Mouse (Mus musculus): ENCODE data around the gene Mrps2. TPM values are rescaled to one million over a fixed set of nuclear protein-coding genes. Genes with fewer than 3 reads are reported as not detected.
"Not testable (repeated sequence)": the region's sequence is repeated elsewhere in the genome, so short reads cannot be mapped to it uniquely, and the experiment has no call there.

Mrps2 gene
- polyA plus RNA-seq, 1 experiment from 2014 or later: 70.3 TPM

DNA sequence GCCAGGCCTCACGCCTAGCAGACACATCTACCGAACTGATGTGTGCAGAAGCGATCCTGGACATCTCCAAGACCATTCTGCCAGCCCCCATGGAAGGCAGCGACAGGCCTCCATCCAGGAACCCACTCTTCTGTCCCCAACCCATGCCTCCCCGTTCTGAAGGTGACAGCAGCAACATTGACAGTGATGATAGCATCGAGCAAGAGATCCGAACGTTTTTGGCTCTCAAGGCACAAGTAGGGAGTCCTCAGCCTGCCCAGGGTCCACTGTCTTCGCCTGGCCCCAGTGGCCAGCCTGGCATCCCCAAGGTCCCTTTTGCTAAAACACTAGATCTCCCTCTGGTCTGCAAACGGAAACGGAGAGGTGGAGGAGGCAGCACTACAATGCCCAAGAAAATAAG, 16.2 kb upstream of the Mrps2 start:
- H3K36me3 ChIP-seq: peaks cover 48% of the 10 kb centered on the region
- 91% methylated on average over 11 of the region's 11 CpGs for WGBS
- peaks cover 16% of the 10 kb centered on the region for H3K4me1 ChIP-seq
- H3K4me3 ChIP-seq: no peak overlapping the region
- no peaks in the 10 kb centered on the region for H3K9me3 ChIP-seq (replicated peaks)
- no peak for DNase-seq (ENCODE audit: low spot score)
- peaks cover 16% of the 10 kb centered on the region for H3K27me3 ChIP-seq (ENCODE audit: low read depth, poor library complexity, severe bottlenecking)
- no peak overlapping the region for H3K27ac ChIP-seq

DNA sequence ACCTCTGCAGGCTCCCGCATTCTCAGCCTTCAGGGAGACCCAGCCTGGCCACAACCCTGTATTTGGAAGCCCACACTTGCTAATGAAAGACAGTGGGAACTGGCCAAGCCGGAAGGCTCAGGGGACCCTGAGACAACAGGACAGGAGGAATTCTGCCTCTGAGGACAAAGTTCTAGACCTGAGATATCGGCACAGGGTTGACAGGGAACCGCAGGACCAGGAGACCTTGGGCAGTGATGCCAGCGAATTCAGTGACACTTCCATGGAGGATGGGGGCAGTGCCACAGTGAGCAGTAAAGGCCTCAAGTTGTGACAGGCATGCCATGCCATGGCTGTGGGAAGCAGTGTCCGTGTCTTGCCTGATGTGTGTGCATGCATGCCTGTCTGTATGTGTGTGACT, 14.3 kb upstream of the Mrps2 start:
- H3K27me3 ChIP-seq (ENCODE audit: low read depth, poor library complexity, severe bottlenecking): 0 out of 2 replicates have a peak, but pooled peaks cover under 1% of the 10 kb centered on the region
- H3K36me3 ChIP-seq: peaks cover 48% of the 10 kb centered on the region
- H3K4me3 ChIP-seq: no peak overlapping the region
- no peaks in the 10 kb centered on the region for H3K9me3 ChIP-seq (replicated peaks)
- WGBS: 92% methylated on average over 6 of the region's 6 CpGs
- no peak for DNase-seq (ENCODE audit: low spot score)
- H3K4me1 ChIP-seq: no peaks in the 10 kb centered on the region
- H3K27ac ChIP-seq: no peak overlapping the region

DNA sequence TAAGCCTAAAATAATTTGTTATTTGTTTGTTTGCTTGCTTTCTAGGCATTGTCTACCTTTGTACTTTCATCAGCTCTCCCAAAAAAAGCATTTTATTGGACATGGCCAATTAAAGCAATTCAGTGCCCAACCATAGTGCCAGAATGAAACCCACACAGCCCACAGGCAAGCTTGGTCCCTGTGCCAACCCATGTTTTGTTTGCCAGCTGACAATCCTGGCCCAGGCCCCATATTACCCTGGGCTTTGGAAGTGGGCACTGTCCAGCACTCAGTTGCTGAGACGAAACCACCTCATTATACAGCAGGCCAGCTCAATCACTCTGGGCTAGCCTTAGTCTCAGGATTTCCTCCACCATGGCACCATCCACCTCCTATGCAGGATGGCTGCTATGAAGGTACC, 11.2 kb upstream of the Mrps2 start:
- no peaks in the 10 kb centered on the region for H3K9me3 ChIP-seq (replicated peaks)
- peaks cover 22% of the 10 kb centered on the region for H3K36me3 ChIP-seq
- no peak for DNase-seq (ENCODE audit: low spot score)
- no peak overlapping the region for H3K27ac ChIP-seq
- H3K4me3 ChIP-seq: no peak overlapping the region
- 81% methylated on average over 1 of the region's 1 CpGs for WGBS
- no peaks in the 10 kb centered on the region for H3K27me3 ChIP-seq (ENCODE audit: low read depth, poor library complexity, severe bottlenecking)
- no peaks in the 10 kb centered on the region for H3K4me1 ChIP-seq

DNA sequence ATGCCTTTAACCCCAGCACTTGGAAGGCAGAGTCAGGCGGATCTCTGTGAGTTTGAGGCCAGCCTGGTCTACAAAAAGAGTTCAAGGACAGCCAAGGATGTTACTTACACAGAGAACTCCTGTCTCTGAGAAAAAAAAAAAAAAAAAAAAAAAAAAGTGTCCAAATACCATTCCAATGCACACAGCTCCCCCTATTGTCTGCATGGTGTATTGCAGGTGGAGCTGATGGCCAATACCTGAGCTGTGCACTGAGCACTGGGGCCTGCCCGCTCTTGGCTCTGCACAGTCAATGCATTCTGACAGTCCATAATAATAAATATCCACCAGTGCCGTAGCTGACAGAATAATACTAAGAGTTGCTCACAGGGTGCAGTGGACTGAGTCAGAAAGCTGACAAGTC, 3.9 kb upstream of the Mrps2 start:
- H3K4me3 ChIP-seq: no peak overlapping the region
- peak; percentile 71 for DNase-seq (ENCODE audit: low spot score)
- H3K27me3 ChIP-seq (ENCODE audit: low read depth, poor library complexity, severe bottlenecking): peaks cover 18% of the 10 kb centered on the region
- H3K27ac ChIP-seq: no peak overlapping the region
- peaks cover 27% of the 10 kb centered on the region for H3K4me1 ChIP-seq
- H3K9me3 ChIP-seq (replicated peaks): no peaks in the 10 kb centered on the region
- peaks cover 2% of the 10 kb centered on the region for H3K36me3 ChIP-seq
- 44% methylated on average over 3 of the region's 3 CpGs for WGBS

DNA sequence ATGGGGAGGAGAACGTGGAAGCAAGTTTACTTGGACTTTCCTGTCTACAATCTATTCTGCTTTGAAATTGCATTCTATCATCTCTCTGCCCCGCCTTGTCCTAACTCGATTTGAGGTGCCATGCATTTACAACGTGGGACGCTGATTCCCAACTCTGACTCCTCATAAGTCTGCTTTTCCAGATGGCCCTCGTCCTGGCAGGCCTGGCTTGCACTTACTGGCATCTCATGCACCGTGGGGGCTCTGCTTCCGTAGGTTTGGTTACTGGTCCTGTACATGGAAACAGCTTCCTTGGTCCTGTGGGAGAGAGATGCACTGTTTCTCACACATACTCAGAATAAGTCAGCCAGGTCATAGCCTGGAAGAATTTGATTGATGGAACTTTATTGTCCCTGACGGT, 2.9 kb upstream of the Mrps2 start:
- DNase-seq (ENCODE audit: low spot score): no peak
- peaks cover 12% of the 10 kb centered on the region for H3K36me3 ChIP-seq
- no peak overlapping the region for H3K4me3 ChIP-seq
- H3K9me3 ChIP-seq (replicated peaks): no peaks in the 10 kb centered on the region
- H3K27me3 ChIP-seq (ENCODE audit: low read depth, poor library complexity, severe bottlenecking): peaks cover 18% of the 10 kb centered on the region
- peaks cover 28% of the 10 kb centered on the region for H3K4me1 ChIP-seq
- 85% methylated on average over 9 of the region's 9 CpGs for WGBS
- H3K27ac ChIP-seq: no peak overlapping the region

DNA sequence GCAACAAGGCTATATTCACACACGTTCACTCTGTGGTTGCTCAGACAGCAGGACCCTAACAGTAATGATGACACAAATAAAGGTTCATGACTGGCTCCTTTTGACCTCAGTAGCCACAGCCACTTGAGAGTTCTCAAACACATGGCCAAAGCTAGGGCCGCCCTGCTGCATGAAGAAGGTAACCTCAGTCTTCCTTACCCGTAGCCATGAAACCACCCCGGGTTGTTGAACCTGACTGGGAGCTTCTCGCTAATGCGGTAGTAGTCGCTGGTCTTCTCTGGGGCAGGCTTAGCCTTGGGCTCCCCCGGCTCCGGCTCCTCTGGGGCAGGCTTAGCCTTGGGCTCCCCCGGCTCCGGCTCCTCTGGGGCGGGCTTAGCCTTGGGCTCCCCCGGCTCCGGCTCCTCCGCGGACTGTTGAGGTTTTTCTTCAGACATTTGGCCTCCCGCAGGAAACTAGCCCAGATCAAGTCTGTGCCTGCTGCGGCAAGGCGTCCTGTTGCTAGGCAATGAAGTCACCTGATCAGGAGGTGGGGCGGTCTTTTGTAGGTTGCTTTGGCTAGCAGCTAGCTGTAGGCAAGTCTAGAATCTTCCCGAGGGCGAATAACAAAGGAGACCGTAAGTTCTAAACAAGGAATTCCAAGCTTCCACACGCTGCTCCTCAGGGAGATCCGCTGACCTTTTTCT, 1.9 kb upstream of the Mrps2 start, which contains the start of gene 1700007K13Rik:
Gene 1700007K13Rik (minus strand): TSS at position 497 of the 683 bp plus-strand sequence.
- peak within 1 kb of the TSS; percentile 49 for H3K4me3 ChIP-seq
- peaks cover 28% of the 10 kb centered on the region for H3K4me1 ChIP-seq
- DNase-seq (ENCODE audit: low spot score): peak; percentile 82
- no peaks in the 10 kb centered on the region for H3K9me3 ChIP-seq (replicated peaks)
- WGBS: 5% methylated on average over 25 of the region's 25 CpGs
- peaks cover 18% of the 10 kb centered on the region for H3K27me3 ChIP-seq (ENCODE audit: low read depth, poor library complexity, severe bottlenecking)
- H3K27ac ChIP-seq: peak within 1 kb of the TSS; percentile 57
- peaks cover 23% of the 10 kb centered on the region for H3K36me3 ChIP-seq

DNA sequence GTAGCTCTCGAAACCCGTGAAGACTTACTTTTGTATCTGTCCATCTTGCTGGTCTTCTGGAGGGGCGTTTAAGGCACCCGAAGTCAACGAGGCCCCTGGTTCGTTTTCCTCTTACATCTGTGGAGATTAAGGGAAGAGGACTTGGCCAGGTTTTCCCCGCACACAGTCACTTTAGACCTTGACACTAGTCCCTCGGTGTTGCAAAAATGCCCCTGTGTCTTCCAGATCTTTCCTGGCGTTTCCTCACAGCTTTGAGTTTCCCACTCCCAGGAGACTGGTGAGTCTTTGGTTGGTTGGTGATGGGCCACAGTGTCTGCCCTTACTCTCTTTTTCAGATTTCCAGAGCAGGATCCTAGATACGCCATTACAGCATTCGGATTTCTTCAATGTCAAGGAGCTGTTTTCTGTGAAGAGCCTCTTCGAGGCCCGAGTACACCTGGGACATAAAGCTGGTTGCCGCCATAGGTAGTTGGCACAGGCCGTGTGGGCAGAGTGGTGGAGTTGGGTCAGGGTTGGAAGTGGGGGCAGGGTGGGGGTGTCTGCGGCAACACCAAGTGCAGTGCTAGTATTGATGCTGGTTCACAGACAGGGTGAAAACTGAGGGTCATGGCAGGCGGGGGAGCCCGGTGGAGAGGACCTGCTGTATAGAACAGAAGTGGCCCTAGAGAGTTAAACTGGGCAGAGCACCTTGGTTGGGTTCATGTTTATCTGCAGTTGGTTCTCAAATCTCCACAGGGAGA, 790 bp downstream of the Mrps2 start:
- H3K27me3 ChIP-seq (ENCODE audit: low read depth, poor library complexity, severe bottlenecking): peaks cover 18% of the 10 kb centered on the region
- no peaks in the 10 kb centered on the region for H3K9me3 ChIP-seq (replicated peaks)
- peak overlapping the region; percentile 94 for H3K4me3 ChIP-seq
- H3K4me1 ChIP-seq: peaks cover 28% of the 10 kb centered on the region
- peaks cover 49% of the 10 kb centered on the region for H3K36me3 ChIP-seq
- 57% methylated on average over 18 of the region's 18 CpGs for WGBS
- peak overlapping the region; percentile 95 for H3K27ac ChIP-seq
- no peak for DNase-seq (ENCODE audit: low spot score)

DNA sequence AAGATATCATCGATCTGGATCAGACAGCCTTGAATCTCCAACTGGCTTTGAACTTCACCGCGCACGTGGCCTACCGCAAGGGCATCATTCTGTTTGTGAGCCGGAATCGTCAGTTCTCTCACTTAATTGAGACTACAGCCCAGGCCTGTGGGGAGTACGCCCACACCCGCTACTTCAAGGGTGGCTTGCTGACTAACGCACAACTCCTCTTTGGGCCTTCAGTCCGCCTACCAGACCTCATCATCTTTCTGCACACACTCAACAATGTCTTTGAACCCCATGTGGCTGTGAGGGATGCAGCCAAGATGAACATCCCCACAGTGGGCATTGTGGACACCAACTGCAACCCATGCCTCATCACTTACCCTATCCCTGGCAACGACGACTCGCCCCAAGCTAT, 1.6 kb downstream of the Mrps2 start:
- Histone ChIP-seq H3K27ac (no peak overlapping the region), H3K27me3 (ENCODE audit: low read depth, poor library complexity, severe bottlenecking) (peaks cover 15% of the 10 kb centered on the region), H3K36me3 (peaks cover 49% of the 10 kb centered on the region), H3K4me1 (peaks cover 28% of the 10 kb centered on the region), H3K9me3 (replicated peaks) (no peaks in the 10 kb centered on the region), H3K4me3 (no peak overlapping the region)
- no peak for DNase-seq (ENCODE audit: low spot score)
- 97% methylated on average over 14 of the region's 14 CpGs for WGBS

DNA sequence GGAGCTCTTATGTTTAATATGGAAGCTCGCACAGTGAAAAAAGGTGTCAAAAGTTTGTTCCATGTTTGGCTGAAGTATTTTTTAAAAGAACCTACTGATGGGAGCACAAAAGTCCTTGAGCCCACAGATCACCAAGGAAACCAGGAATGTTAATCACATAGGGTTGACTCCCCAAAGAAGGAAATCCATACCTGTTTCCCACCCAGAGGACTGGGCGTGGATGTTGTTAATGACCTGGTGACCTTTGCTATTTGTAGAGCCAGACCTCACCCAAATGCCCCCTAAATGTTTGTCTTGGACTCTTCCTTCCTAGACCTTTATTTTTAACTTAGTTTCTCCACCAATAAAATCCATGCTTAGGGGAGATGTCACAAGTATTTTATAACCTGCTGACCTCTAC, 2.7 kb downstream of the Mrps2 start:
- Histone ChIP-seq H3K4me3 (no peak overlapping the region), H3K27me3 (ENCODE audit: low read depth, poor library complexity, severe bottlenecking) (peaks cover 3% of the 10 kb centered on the region), H3K4me1 (peaks cover 28% of the 10 kb centered on the region), H3K36me3 (peaks cover 49% of the 10 kb centered on the region), H3K27ac (no peak overlapping the region), H3K9me3 (replicated peaks) (no peaks in the 10 kb centered on the region)
- DNase-seq (ENCODE audit: low spot score): no peak
- 93% methylated on average over 2 of the region's 2 CpGs for WGBS

DNA sequence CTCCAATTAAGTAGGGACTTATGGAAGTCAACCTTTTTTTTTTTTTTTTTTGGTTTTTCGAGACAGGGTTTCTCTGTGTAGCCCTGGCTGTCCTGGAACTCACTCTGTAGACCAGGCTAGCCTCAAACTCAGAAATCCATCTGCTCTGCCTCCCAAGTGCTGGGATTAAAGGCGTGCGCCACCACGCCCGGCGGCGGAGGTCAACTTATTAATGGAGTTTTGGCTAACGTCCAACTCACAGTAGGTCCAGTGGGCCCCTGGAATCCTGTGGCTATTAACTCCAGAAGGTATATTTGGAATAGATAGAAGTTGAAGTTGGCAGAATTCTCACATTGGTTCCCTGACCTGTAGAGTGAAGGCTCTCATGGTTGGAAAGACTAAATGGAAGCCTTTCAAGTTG, 4.1 kb downstream of the Mrps2 start:
- H3K9me3 ChIP-seq (replicated peaks); DNase-seq (ENCODE audit: low spot score); H3K27me3 ChIP-seq (ENCODE audit: low read depth, poor library complexity, severe bottlenecking); H3K27ac ChIP-seq; H3K4me3 ChIP-seq: not testable (repeated sequence)
- 92% methylated on average over 8 of the region's 8 CpGs for WGBS
- Histone ChIP-seq H3K4me1 (peaks cover 16% of the 10 kb centered on the region), H3K36me3 (peaks cover 49% of the 10 kb centered on the region)

DNA sequence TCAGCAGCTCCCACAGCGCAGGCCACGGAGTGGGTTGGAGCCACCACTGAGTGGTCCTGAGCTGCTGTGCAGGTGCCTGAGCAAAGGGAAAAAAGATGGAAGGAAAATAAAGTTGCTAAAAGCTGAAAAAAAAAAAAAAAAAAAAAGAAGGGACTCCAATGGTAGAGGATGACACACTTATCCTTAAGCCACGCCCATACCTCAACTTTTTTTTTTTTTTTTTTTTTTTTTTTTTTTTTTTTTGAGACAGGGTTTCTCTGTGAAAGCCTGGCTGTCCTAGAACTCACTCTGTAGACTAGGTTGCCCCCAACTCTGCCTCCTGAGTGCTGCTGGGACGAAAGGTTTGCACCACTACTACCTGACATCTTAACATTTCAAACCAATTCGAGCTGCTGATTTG, 10.1 kb downstream of the Mrps2 start:
- WGBS: 94% methylated on average over 5 of the region's 5 CpGs
- H3K27me3 ChIP-seq (ENCODE audit: low read depth, poor library complexity, severe bottlenecking); DNase-seq (ENCODE audit: low spot score); H3K4me1 ChIP-seq; H3K9me3 ChIP-seq (replicated peaks); H3K4me3 ChIP-seq; H3K27ac ChIP-seq; H3K36me3 ChIP-seq: not testable (repeated sequence)

DNA sequence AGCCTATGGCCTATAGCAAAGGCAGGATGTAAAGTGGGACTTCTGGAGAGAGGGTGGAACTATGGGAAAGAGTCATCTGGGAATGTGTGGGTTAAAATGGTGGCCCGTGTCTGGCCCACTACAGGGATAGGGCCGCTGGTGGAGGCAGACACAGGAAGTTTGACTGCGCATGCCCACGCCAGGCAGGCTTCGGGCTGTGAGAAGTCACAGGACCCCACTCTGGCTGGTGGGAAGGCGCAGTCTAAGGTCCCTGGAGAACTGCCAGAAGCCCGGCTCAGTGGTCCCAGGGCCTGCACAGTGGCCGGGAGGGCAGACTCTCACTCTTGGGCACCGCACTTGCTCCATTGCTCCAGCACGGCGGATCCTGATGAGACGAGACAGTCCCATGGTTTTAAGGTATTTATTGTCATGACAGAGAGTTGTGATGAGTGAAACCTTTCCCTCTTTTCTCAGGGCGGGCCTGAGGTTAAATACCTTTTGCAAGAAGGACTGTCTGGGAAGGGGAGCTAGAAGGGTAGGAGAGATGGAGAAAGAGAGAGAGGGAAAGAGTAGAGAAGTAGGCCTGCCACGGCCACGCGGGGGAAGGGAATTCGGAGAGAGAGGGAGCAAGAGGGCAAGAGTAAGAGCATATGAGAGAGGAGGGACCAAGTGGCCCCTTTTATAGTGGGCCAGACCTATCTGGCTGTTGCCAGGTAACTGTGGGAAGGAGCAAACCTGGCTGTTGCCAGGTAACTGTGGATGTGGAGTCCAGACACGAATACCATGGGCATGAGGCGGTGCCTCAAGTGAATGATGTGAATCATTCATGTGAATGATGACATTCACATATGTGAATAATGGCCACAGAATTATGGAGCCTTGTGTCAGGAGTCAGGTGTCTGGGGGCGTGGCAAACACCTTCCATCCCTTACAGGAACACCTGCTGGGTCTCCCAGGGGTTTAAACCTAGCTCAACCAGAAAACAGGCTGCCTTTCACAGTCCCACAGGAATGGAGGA, 11.6 kb downstream of the Mrps2 start:
- Histone ChIP-seq H3K4me1 (peaks cover 7% of the 10 kb centered on the region; the same call in 1 of the 2 replicates), H3K9me3 (replicated peaks) (no peaks in the 10 kb centered on the region), H3K27ac (no peak overlapping the region), H3K27me3 (ENCODE audit: low read depth, poor library complexity, severe bottlenecking) (no peaks in the 10 kb centered on the region), H3K4me3 (no peak overlapping the region), H3K36me3 (no peaks in the 10 kb centered on the region)
- no peak for DNase-seq (ENCODE audit: low spot score)
- 86% methylated on average over 20 of the region's 20 CpGs for WGBS
